Mouse (Mus musculus) gastrocnemius, postnatal 14 days (tissue): ENCODE measurements at regions not wholly inside any gene's neighbourhood (a gene's known extent, or its start where the extent isn't known, plus 50 kb on each side); places are given as distances from the start of the nearest gene placed in this dataset.

ENCODE experiments used
- DNase-seq: peaks from one replicate; pipeline ENCODE4 v3.0.0; 2021; ENCODE audit warnings: mixed read lengths
- intact Hi-C: fragments of 180-260 bp; cut with DNase I; formaldehyde crosslinking; loops from one replicate; pipeline ENCODE4 v1.15.1; 2025; ENCODE audit warnings: low total_unique reads

GRCm38 (mm10) chr14:100889163-100890157, 310.7 kb downstream of the Prr30 start:
- intact Hi-C loops = no loop called here
- no peak for DNase-seq

DNA sequence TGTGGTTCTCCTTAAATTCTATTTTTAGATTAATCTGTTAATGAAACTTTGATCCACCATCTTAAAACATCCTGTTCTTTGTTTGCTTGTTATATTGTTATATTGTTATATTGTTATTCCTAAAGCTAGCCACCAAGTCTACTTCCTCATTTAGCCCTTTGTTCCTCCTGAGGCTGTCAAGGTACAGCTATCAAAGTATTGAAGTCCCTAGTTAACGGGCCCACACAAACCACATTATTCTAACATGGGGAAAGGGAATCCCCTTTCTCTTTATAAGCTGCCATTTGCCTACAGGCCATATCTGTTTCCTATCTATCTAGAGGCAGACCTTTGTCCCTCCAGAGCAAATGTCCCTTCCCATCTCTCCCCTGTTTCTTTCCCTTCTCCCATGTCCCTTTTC, 317.0 kb downstream of the Prr30 start:
- no peak for DNase-seq
- intact Hi-C loops = no loop called here

- no peak for DNase-seq
- intact Hi-C loops = no loop called here
Measured at GRCm38 (mm10) chr14:100880103-100880502, 320.0 kb downstream of the Prr30 start.

- intact Hi-C loops = no loop called here
- no peak for DNase-seq
Measured at GRCm38 (mm10) chr14:100867790-100868189, 332.3 kb downstream of the Prr30 start.

GRCm38 (mm10) chr14:100864792-100865191, 335.3 kb downstream of the Prr30 start:
- intact Hi-C loops = no loop called here
- DNase-seq = no peak

DNA sequence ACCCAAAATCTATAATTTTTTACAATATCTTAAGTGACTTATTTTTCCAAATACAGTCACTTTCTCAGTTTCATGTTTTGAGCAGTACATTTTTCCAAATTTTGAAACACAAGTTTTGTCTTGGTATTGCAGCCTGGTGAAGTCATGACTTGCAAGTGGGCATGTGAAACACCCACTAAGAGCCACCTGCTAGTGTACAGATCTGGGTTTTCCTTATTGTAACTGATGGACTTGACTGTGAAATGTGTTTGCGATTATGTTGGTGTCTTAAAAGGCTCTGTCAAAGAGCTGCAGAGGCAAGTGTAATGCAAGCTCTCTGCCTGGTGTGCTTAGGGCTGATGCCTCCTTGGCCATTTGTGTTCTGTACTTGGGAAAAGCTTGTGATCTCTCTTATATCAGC, 336.0 kb downstream of the Prr30 start:
- DNase-seq = no peak
- intact Hi-C loops = no loop called here

DNA sequence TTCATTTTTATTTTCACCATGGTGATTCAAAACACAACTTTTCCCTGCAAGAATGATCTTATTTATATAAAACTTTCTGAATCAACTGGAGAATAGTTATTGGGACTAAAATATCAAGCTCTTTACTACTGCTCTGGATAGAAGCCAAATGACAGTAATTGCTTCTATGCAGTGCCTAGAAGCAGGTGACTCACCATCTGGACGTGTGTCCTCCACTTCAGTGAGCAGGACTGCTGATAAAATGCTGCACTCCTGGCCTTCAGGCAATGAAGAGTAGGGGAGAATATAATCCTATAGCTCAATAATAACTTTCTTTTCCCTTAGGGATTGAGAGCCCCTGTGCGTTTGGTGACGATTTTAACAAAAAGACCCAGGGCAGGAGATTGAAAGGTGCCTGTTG, 357.3 kb downstream of the Prr30 start:
- DNase-seq = no peak
- intact Hi-C loops = no loop called here
